ENCODE assay signal across 9 mouse cellular contexts in the genomic region with DNA sequence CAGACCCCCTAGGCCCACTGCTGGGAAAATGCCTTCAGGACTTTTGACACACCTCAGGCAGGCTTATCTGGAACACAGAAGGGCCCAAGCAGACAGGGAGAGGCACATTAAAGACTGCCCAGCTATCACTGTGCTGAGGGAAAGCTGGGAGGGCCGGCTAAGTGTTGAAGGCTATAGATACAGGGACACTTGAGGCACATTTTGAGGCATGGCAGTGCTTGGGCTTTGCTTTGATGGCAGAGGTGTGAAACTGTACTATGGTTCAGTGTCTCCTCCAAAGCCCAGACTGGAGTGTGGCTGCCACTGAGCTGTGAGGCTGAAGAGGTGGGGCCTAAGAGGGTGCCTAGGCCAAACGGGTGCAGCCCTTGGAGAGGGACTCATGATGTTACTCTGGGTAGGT. TPM values are rescaled to one million over a fixed set of nuclear protein-coding genes. Genes with fewer than 3 reads are reported as not detected.
DNase-seq lines count a peak whose midpoint lies in the region; ATAC-seq and TF ChIP-seq lines count a peak whose summit lies in the region.
"Had no signal": no experiment of that assay in that cellular context is flagged by ENCODE, and none has a peak within 500 bp of the region (broad histone marks: within the 10 kb centered on the region; RNA-seq: fewer than 3 reads in every experiment).

No protein-coding gene starts in this region.

- no peak overlapping the region for H3K9ac ChIP-seq in heart, embryonic 14.5 days (ENCODE audit: low read length)
- H3K9ac ChIP-seq in heart, adult 2 months (ENCODE audit: low read depth, low read length) = no peak overlapping the region
- H3K9ac ChIP-seq in midbrain, embryonic 13.5 days (replicated peaks) = 0 out of 2 replicates have a peak overlapping the region, but pooled peaks have one; percentile 16
- no peak overlapping the region for H3K9ac ChIP-seq in midbrain, embryonic 16.5 days (ENCODE audit: low read depth, low read length)
- H3K9ac ChIP-seq in limb, embryonic 12.5 days (replicated peaks) = no peak overlapping the region
- H3K9ac ChIP-seq: embryonic facial prominence, embryonic 12.5 days had no signal

- no peak overlapping the region for H3K4me3 ChIP-seq in heart, embryonic 14.5 days (ENCODE audit: control insufficient read depth in 1 of 2, insufficient read depth in 1 of 2, low read depth in 1 of 2, low read length in 2 of 2)
- H3K4me3 ChIP-seq in heart, adult 2 months = no peak overlapping the region
- no peak overlapping the region for H3K4me3 ChIP-seq in midbrain, embryonic 13.5 days (replicated peaks)
- no peak overlapping the region for H3K4me3 ChIP-seq in midbrain, embryonic 16.5 days (ENCODE audit: low read depth, low read length)
- H3K4me3 ChIP-seq in limb, embryonic 12.5 days (replicated peaks) = no peak overlapping the region
- H3K4me3 ChIP-seq: embryonic facial prominence, embryonic 12.5 days had no signal

- no peak for TF ChIP-seq POLR2A in heart, adult 2 months (IDR thresholded peaks at IDR 0.05; ENCODE audit: insufficient read depth, low read depth, low read length)

- no peaks in the 10 kb centered on the region for H3K79me2 ChIP-seq in heart, adult 2 months (replicated peaks; ENCODE audit: control insufficient read depth, insufficient read depth, low read length)

- H3K4me1 ChIP-seq in heart, embryonic 14.5 days (ENCODE audit: control insufficient read depth in 2 of 2, insufficient read depth in 2 of 2, low read length in 2 of 2) = peaks cover 12 to 24% of the 10 kb centered on the region in 2 experiments
- peaks cover 15% of the 10 kb centered on the region for H3K4me1 ChIP-seq in heart, adult 2 months (ENCODE audit: control insufficient read depth, insufficient read depth, low read length)
- H3K4me1 ChIP-seq in midbrain, embryonic 13.5 days (replicated peaks) = peaks cover 61% of the 10 kb centered on the region
- H3K4me1 ChIP-seq in midbrain, embryonic 16.5 days (ENCODE audit: control insufficient read depth, insufficient read depth, low read length) = peaks cover 21% of the 10 kb centered on the region
- peaks cover 35% of the 10 kb centered on the region for H3K4me1 ChIP-seq in limb, embryonic 12.5 days (replicated peaks)

- H3K36me3 ChIP-seq in heart, embryonic 14.5 days (ENCODE audit: control insufficient read depth, insufficient read depth, low read length) = no peaks in the 10 kb centered on the region
- H3K36me3 ChIP-seq in heart, adult 2 months (ENCODE audit: control insufficient read depth, insufficient read depth, low read length) = no peaks in the 10 kb centered on the region
- peaks cover 2% of the 10 kb centered on the region; the same call in 1 of the 2 replicates for H3K36me3 ChIP-seq in midbrain, embryonic 13.5 days
- no peaks in the 10 kb centered on the region for H3K36me3 ChIP-seq in midbrain, embryonic 16.5 days (ENCODE audit: control insufficient read depth, insufficient read depth, low read length)
- peaks cover 12% of the 10 kb centered on the region; the same call in 1 of the 2 replicates for H3K36me3 ChIP-seq in limb, embryonic 12.5 days

- H3K27me3 ChIP-seq in heart, embryonic 14.5 days (ENCODE audit: control insufficient read depth, insufficient read depth, low read length) = peaks cover 23% of the 10 kb centered on the region; the same call in 1 of the 2 replicates
- no peaks in the 10 kb centered on the region for H3K27me3 ChIP-seq in heart, adult 2 months (ENCODE audit: control insufficient read depth, insufficient read depth, low read length)
- no peaks in the 10 kb centered on the region for H3K27me3 ChIP-seq in midbrain, embryonic 13.5 days
- no peaks in the 10 kb centered on the region for H3K27me3 ChIP-seq in midbrain, embryonic 16.5 days (ENCODE audit: control insufficient read depth, insufficient read depth, low read depth, low read length)
- peaks cover 5% of the 10 kb centered on the region; the same call in 1 of the 2 replicates for H3K27me3 ChIP-seq in limb, embryonic 12.5 days
- H3K27me3 ChIP-seq: embryonic facial prominence, embryonic 12.5 days had no signal

- intact Hi-C loops in heart, adult 2 months (cut with DNase I) = no loop called here

- no peak overlapping the region for H3K4me2 ChIP-seq in heart, embryonic 14.5 days (ENCODE audit: low read length)
- H3K4me2 ChIP-seq in midbrain, embryonic 13.5 days (replicated peaks) = no peak overlapping the region
- H3K4me2 ChIP-seq in midbrain, embryonic 16.5 days (ENCODE audit: low read length) = no peak overlapping the region
- H3K4me2 ChIP-seq in limb, embryonic 12.5 days = no peak overlapping the region
- H3K4me2 ChIP-seq: embryonic facial prominence, embryonic 12.5 days had no signal

- peak overlapping the region in 1 of 2 experiments; percentile 24; a peak in 2 of 4 replicates for H3K27ac ChIP-seq in heart, embryonic 14.5 days (replicated peaks in 1 of 2; ENCODE audit: control insufficient read depth in 1 of 2, insufficient read depth in 1 of 2, low read depth in 2 of 2, low read length in 2 of 2)
- H3K27ac ChIP-seq in heart, adult 2 months = no peak overlapping the region
- H3K27ac ChIP-seq in midbrain, embryonic 13.5 days = peak overlapping the region; percentile 26
- H3K27ac ChIP-seq in midbrain, embryonic 16.5 days (ENCODE audit: low read length) = no peak overlapping the region
- peak overlapping the region; percentile 29; the same call in 1 of the 2 replicates for H3K27ac ChIP-seq in limb, embryonic 12.5 days
- H3K27ac ChIP-seq: embryonic facial prominence, embryonic 12.5 days had no signal

- no peak for TF ChIP-seq CTCF in heart, adult 2 months (IDR thresholded peaks at IDR 0.05)

- TF ChIP-seq EP300 in heart, adult 2 months (IDR thresholded peaks at IDR 0.05; ENCODE audit: insufficient read depth, low read depth, low read length) = no peak

- no peak for DNase-seq in heart, adult 2 months
- DNase-seq in spleen, postnatal 4 days (ENCODE audit: low spot score in 2 of 2) = peak; percentile 67 to 80
- DNase-seq in right cerebral cortex, postnatal 14 days = no peak
- DNase-seq in cerebellum, postnatal 10 days = no peak

- no peaks in the 10 kb centered on the region for H3K9me3 ChIP-seq in heart, embryonic 14.5 days (ENCODE audit: control insufficient read depth, low read length)
- H3K9me3 ChIP-seq in midbrain, embryonic 13.5 days = no peaks in the 10 kb centered on the region
- no peaks in the 10 kb centered on the region for H3K9me3 ChIP-seq in midbrain, embryonic 16.5 days (replicated peaks; ENCODE audit: control insufficient read depth, low read length, poor library complexity, severe bottlenecking)
- H3K9me3 ChIP-seq in limb, embryonic 12.5 days = no peaks in the 10 kb centered on the region
- H3K9me3 ChIP-seq: embryonic facial prominence, embryonic 12.5 days had no signal

- peak; percentile 42 for ATAC-seq in heart, embryonic 14.5 days (ENCODE audit: insufficient number of reproducible peaks, insufficient read depth, low FRiP score, low read depth)
- no peak for ATAC-seq in midbrain, embryonic 13.5 days
- ATAC-seq in midbrain, embryonic 16.5 days = no peak
- ATAC-seq in limb, embryonic 12.5 days (ENCODE audit: insufficient number of reproducible peaks, insufficient read depth, low FRiP score, low TSS enrichment, low read depth) = no peak

- 16% methylated on average over 2 of the region's 2 CpGs for WGBS in heart, embryonic 14.5 days
- WGBS in heart, adult 2 months = 49% methylated on average over 2 of the region's 2 CpGs
- 75% methylated on average over 2 of the region's 2 CpGs for WGBS in midbrain, embryonic 13.5 days
- 71% methylated on average over 2 of the region's 2 CpGs for WGBS in midbrain, embryonic 16.5 days
- 39% methylated on average over 2 of the region's 2 CpGs for WGBS in limb, embryonic 12.5 days

RNA-seq across cellular contexts. Expression of gene Mvb12b, which starts 44.1 kb away (rescaled TPM):
- polyA plus RNA-seq in heart, embryonic 14.5 days (2014; fragmentation: Nextera tagmentation; extraction: Ambion mirVana) = 10.4 TPM in 2 replicates
- 10 to 100 TPM; 17.8 to 21.6 TPM for total RNA-seq in heart, adult 2 months (2021)
- 20.4 and 27.5 TPM in 2 replicates for polyA plus RNA-seq in heart, adult 2 months (2012; rRNA removed)
- polyA plus RNA-seq in midbrain, embryonic 13.5 days (2015; fragmentation: Nextera tagmentation; extraction: Ambion mirVana) = 68.1 and 73.0 TPM in 2 replicates
- polyA plus RNA-seq in midbrain, embryonic 16.5 days (2015; fragmentation: Nextera tagmentation; extraction: Ambion mirVana) = 56.9 and 70.2 TPM in 2 replicates
- polyA plus RNA-seq in limb, embryonic 12.5 days (2016; fragmentation: Nextera tagmentation; extraction: Ambion mirVana) = 25.5 and 27.3 TPM in 2 replicates

Comparison
In these comparisons a context has a peak if more than half of its experiments do, and no peak if none do; other contexts are left out.
1. H3K27ac ChIP-seq: peak in midbrain, embryonic 13.5 days (single experiment) and limb, embryonic 12.5 days (single experiment); none in heart, adult 2 months (single experiment) and midbrain, embryonic 16.5 days (single experiment).
2. DNase-seq: peak in spleen, postnatal 4 days (2 of 2); none in heart, adult 2 months (0 of 2), right cerebral cortex, postnatal 14 days (single experiment) and cerebellum, postnatal 10 days (0 of 2).